Mouse (Mus musculus) embryonic stem cell, embryonic (primary cell): ENCODE measurements around the gene Aim2.
"Not testable (repeated sequence)": the region's sequence is repeated elsewhere in the genome, so short reads cannot be mapped to it uniquely, and the experiment has no call there.

Source experiments
- CTCF ChIA-PET, 4 experiments: fragments of 300-600 bp in 2 of 4; fragments of 350-600 bp in 2 of 4; sonication (Branson Sonifier 250); formaldehyde crosslinking; loops; one replicate each; lab custom pipeline; 2022; ENCODE audit warnings: inconsistent platforms in 2 of 4; lab: Charles Lee
- POLR2A ChIA-PET, 4 experiments: fragments of 300-600 bp in 2 of 4; fragments of 350-600 bp in 2 of 4; sonication (Branson Sonifier 250); formaldehyde crosslinking; loops; one replicate each; lab custom pipeline; 2022; ENCODE audit warnings: antibody characterized with exemption in 4 of 4, inconsistent platforms in 1 of 4; lab: Charles Lee

The Aim2 gene

DNA sequence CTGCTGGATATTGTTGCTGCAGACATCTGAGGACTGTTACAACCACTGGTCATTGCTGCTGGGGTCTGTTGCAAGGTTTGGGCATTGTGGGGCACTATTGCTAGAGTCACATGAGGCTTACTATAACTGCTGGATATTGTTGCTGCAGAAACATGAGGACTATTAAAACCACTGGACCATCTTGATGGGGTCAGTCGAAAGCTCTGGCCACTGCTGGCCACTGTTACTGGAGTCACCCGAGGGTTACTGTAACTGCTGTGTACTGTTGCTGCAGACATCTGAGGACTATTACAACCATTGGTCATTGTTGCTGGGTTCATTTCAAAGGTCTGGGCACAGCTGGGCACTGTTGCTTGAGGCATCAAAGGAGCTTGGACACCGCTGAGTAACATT lies 130.5 kb downstream of the Aim2 start:
- POLR2A ChIA-PET, CTCF ChIA-PET: not testable (repeated sequence)

DNA sequence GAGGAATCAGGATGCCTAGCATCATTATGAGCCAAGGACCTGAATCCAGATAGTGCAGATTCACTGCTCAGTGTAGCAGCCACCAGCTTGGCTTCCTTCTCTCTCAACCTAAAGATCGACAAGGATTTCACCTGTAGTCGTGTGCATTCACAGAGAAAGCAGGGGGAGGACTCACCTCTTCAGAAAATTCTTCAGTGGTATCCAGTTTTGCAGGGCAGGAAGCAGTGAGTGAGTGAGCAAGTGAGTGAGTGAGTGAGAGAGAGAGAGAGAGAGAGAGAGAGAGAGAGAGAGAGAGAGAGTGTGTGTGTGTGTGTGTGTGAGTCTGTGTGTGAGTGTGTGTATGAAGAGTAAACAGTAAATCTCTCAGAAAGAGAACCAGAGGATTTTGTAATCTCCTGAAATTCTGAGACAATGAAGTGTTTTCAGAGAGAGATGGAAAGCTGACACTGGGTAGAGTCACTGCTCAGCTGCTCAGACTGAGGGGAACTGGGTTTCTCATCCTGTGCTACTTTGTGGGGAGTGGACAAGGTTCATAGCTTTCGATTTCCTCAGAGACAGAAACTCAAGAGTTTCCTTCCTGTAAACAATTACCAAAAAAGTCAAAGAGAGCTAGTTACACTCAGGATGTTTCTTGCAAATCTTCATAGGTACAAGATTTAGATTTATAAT lies 140.3 kb downstream of the Aim2 start, which contains the start of gene Ifi206:
Ifi206 (minus strand) TSS at position 230 of the 669 bp plus-strand sequence.
- POLR2A ChIA-PET: interaction anchor here in 1 of 4 experiments (0.6 kb wide), 1 partner anchor 182 kb away, joined by 4 read pairs; the partner anchor contains the start of gene Ifi208
- CTCF ChIA-PET: not testable (repeated sequence)

DNA sequence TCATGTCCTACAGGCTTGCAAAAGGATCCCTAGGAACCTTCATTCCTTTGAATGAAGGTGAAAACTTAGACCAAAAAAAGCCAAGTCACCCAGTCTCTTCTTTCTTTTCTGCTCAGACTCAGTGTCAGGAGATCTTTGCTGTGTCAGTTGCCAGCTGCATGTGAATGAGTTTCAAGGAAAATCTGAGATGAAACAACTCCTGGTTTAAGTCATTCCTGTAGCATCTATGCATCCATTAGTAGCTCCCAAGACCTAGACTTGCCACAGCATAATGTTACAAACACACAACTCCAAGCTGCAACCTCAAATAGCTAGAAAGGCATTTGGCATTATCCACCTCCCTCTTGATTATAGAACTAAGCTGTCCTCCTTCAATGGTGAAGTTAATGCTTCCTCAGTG lies 140.8 kb downstream of the Aim2 start:
- POLR2A ChIA-PET, CTCF ChIA-PET: not testable (repeated sequence)

DNA sequence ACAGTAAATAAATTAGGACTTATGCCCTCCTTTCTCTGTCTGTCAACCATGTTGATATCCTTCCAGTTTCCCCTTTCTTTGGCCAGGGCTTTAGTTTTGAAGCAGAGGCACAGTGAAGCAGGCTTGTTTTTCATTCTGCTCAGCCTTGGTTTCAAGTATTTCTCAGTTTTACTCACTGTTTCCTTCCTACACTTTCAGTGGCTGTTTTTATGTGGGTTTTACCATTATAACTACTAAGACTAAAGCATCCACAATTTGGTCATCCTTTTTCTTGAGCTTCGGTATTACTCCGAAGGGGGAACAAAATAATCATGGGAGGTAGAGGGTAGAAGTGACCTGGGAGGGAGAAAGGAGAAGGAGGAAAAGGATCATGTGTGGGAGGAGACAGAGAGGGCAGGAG lies 159.9 kb downstream of the Aim2 start:
- CTCF ChIA-PET, POLR2A ChIA-PET: not testable (repeated sequence)
